Comparison of ENCODE assay signal across 12 mouse cellular contexts in genomic region chr4:111645117-111645830, GRCm38 (mm10).
DNase-seq lines count a peak whose midpoint lies in the region; ATAC-seq and TF ChIP-seq lines count a peak whose summit lies in the region.
"Had no signal": no experiment of that assay in that cellular context is flagged by ENCODE, and none has a peak within 500 bp of the region (broad histone marks: within the 10 kb centered on the region; RNA-seq: fewer than 3 reads in every experiment).

No protein-coding gene starts in this region.

- H3K4me2 ChIP-seq in heart, embryonic 12.5 days, result peak overlapping the region; percentile 58
- H3K4me2 ChIP-seq in hindbrain, embryonic 16.5 days (ENCODE audit: low read length), result no peak overlapping the region

- 0 out of 2 replicates have a peak, but pooled peaks have one; percentile 3 for ATAC-seq in cerebellum, adult (ENCODE audit: insufficient number of reproducible peaks, low FRiP score, low TSS enrichment)
- ATAC-seq in heart, embryonic 12.5 days (ENCODE audit: insufficient number of reproducible peaks, low FRiP score), result no peak; the same call in 1 of the 2 replicates
- ATAC-seq in hindbrain, embryonic 16.5 days, result peak; percentile 70
- ATAC-seq: inflammation-experienced regulatory T-cells, adult 6 months had no signal

- H3K79me2 ChIP-seq in heart, adult 2 months (replicated peaks; ENCODE audit: control insufficient read depth, insufficient read depth, low read length), result no peaks in the 10 kb centered on the region

- no peak for TF ChIP-seq POLR2A in heart, adult 2 months (IDR thresholded peaks at IDR 0.05; ENCODE audit: insufficient read depth, low read depth, low read length)

- H3K36me3 ChIP-seq in heart, embryonic 12.5 days, result no peaks in the 10 kb centered on the region
- H3K36me3 ChIP-seq in heart, adult 2 months (ENCODE audit: control insufficient read depth, insufficient read depth, low read length), result no peaks in the 10 kb centered on the region
- no peaks in the 10 kb centered on the region for H3K36me3 ChIP-seq in hindbrain, embryonic 16.5 days (ENCODE audit: control insufficient read depth, insufficient read depth, low read length)

- no peak for DNase-seq in cerebellum, adult 9-11 months
- no peak for DNase-seq in heart, adult 2 months
- peak; percentile 33 to 41 for DNase-seq in left cerebral cortex, postnatal 10 days (ENCODE audit: extremely low spot score in 1 of 2, low spot score in 2 of 2)
- DNase-seq in left cerebral cortex, adult 2 months (ENCODE audit: extremely low spot score in 1 of 2, low spot score in 2 of 2), result no peak
- DNase-seq in gastrocnemius, postnatal 14 days, result no peak
- DNase-seq: lung, adult 2 months; thymus, adult 18-20 months had no signal

- no peak for TF ChIP-seq CTCF in heart, adult 2 months (IDR thresholded peaks at IDR 0.05)
- TF ChIP-seq CTCF in left cerebral cortex, adult 2 months (IDR thresholded peaks at IDR 0.05), result no peak

- no peaks in the 10 kb centered on the region for H3K27me3 ChIP-seq in heart, embryonic 12.5 days (replicated peaks)
- H3K27me3 ChIP-seq in heart, adult 2 months (ENCODE audit: control insufficient read depth, insufficient read depth, low read length), result no peaks in the 10 kb centered on the region
- no peaks in the 10 kb centered on the region for H3K27me3 ChIP-seq in hindbrain, embryonic 16.5 days (replicated peaks; ENCODE audit: control insufficient read depth, insufficient read depth, low read length)
- H3K27me3 ChIP-seq: megakaryocyte, embryonic 14.5 days had no signal

- peak overlapping the region; percentile 23 for H3K4me3 ChIP-seq in heart, embryonic 12.5 days
- H3K4me3 ChIP-seq in heart, adult 2 months, result no peak overlapping the region
- H3K4me3 ChIP-seq in left cerebral cortex, adult 2 months, result no peak overlapping the region
- H3K4me3 ChIP-seq in hindbrain, embryonic 16.5 days (ENCODE audit: low read length), result no peak overlapping the region
- H3K4me3 ChIP-seq: megakaryocyte, embryonic 14.5 days had no signal

- H3K4me1 ChIP-seq in heart, embryonic 12.5 days (replicated peaks), result 0 out of 2 replicates have a peak, but pooled peaks cover 8% of the 10 kb centered on the region
- no peaks in the 10 kb centered on the region for H3K4me1 ChIP-seq in heart, adult 2 months (ENCODE audit: control insufficient read depth, insufficient read depth, low read length)
- H3K4me1 ChIP-seq in hindbrain, embryonic 16.5 days (ENCODE audit: control insufficient read depth, insufficient read depth, low read depth, low read length), result no peaks in the 10 kb centered on the region

- H3K27ac ChIP-seq in heart, embryonic 12.5 days (ENCODE audit: poor library complexity, severe bottlenecking), result no peak overlapping the region
- no peak overlapping the region for H3K27ac ChIP-seq in heart, adult 2 months
- H3K27ac ChIP-seq in left cerebral cortex, adult 2 months, result no peak overlapping the region
- no peak overlapping the region for H3K27ac ChIP-seq in hindbrain, embryonic 16.5 days (ENCODE audit: low read depth, low read length)

- H3K9me3 ChIP-seq in heart, embryonic 12.5 days (replicated peaks), result no peaks in the 10 kb centered on the region
- no peaks in the 10 kb centered on the region for H3K9me3 ChIP-seq in hindbrain, embryonic 16.5 days (ENCODE audit: control insufficient read depth, low read length)
- H3K9me3 ChIP-seq: megakaryocyte, embryonic 14.5 days had no signal

- no peak overlapping the region for H3K9ac ChIP-seq in heart, embryonic 12.5 days
- no peak overlapping the region for H3K9ac ChIP-seq in heart, adult 2 months (ENCODE audit: low read depth, low read length)
- no peak overlapping the region; the same call in 1 of the 2 replicates for H3K9ac ChIP-seq in hindbrain, embryonic 16.5 days (ENCODE audit: low read depth, low read length)

- WGBS in heart, embryonic 12.5 days, result 34% methylated on average over 6 of the region's 6 CpGs
- WGBS in heart, adult 2 months, result 28% methylated on average over 6 of the region's 6 CpGs
- WGBS in hindbrain, embryonic 16.5 days, result 66% methylated on average over 6 of the region's 6 CpGs

- no peak for TF ChIP-seq EP300 in heart, adult 2 months (IDR thresholded peaks at IDR 0.05; ENCODE audit: insufficient read depth, low read depth, low read length)

- intact Hi-C loops in heart, adult 2 months (cut with DNase I), result loop anchor here (5.0 kb wide), 1 partner anchor 318 kb away; no protein-coding TSS in a partner anchor
- intact Hi-C loops in left cerebral cortex, postnatal 10 days (cut with DNase I), result no loop called here
- intact Hi-C loops in left cerebral cortex, adult 2 months (cut with DNase I), result loop anchor here (5.0 to 10.0 kb wide), 3 partner anchors 1320 to 1618 kb away; no protein-coding TSS in a partner anchor
- intact Hi-C loops in gastrocnemius, postnatal 14 days (cut with DNase I; ENCODE audit: low total_unique reads), result no loop called here

Comparison
In these comparisons a context has a peak if more than half of its experiments do, and no peak if none do; other contexts are left out.
1. DNase-seq: peak in left cerebral cortex, postnatal 10 days (2 of 2); none in cerebellum, adult 9-11 months (single experiment), heart, adult 2 months (0 of 2), left cerebral cortex, adult 2 months (0 of 2) and gastrocnemius, postnatal 14 days (single experiment).
2. intact Hi-C loops: an anchor here in heart, adult 2 months (5.0 kb wide) and left cerebral cortex, adult 2 months (5.0 to 10.0 kb wide); none called in left cerebral cortex, postnatal 10 days and gastrocnemius, postnatal 14 days.